Mouse (Mus musculus) Patski (cell line): ENCODE measurements around the gene Isy1. TPM values are rescaled to one million over a fixed set of nuclear protein-coding genes. Genes with fewer than 3 reads are reported as not detected.
A peak's percentile ranks its signal among the peaks of the same experiment; 100 is the strongest.

Experiments
- ATAC-seq: fragments of 100-300 bp; one replicate; pipeline ENCODE4 v1.8.0; 2021
- CTCF ChIA-PET: fragments of 350-600 bp; sonication (Branson Sonifier 250); formaldehyde crosslinking; loops from one replicate; lab custom pipeline; 2022; ENCODE audit warnings: inconsistent platforms; lab: Charles Lee
- POLR2A ChIA-PET: fragments of 350-600 bp; sonication (Branson Sonifier 250); formaldehyde crosslinking; loops from one replicate; lab custom pipeline; 2022; ENCODE audit warnings: antibody characterized with exemption, inconsistent platforms; lab: Charles Lee
- DNase-seq: peaks from one replicate; pipeline ENCODE4 v3.0.0-alpha.2; 2011; ENCODE audit warnings: low read depth, low spot score
- H3K27me3 ChIP-seq: fragments of 371-371 bp; one replicate; pipeline ENCODE4 v1.5.1; 2021
- CTCF ChIP-seq: fragments of 100-300 bp; IDR thresholded peaks from one replicate; pipeline ENCODE4 v1.5.1; 2021
- in situ Hi-C: fragments of 300-500 bp; cut with MboI; formaldehyde crosslinking; loops from 3 replicates; pipeline ENCODE4 v1.11.1; 2018; ENCODE audit warnings: low pct_unique_long_range_greater_than_20kb, mixed read lengths
- polyA plus RNA-seq: library from polyadenylated mRNA; unstranded; gene quantifications from one replicate; pipeline ENCODE4 v1.2.3, GENCODE M21; 2021

The Isy1 gene
- polyA plus RNA-seq, 1 experiment from 2014 or later, result 59.6 TPM

- H3K27me3 ChIP-seq, result no peaks in the 10 kb centered on the region
- POLR2A ChIA-PET, result interaction anchor here (0.9 kb wide), 1 partner anchor 9 kb away, joined by 3 read pairs; no protein-coding TSS in a partner anchor
- no peak for TF ChIP-seq CTCF
- in situ Hi-C loops, result no loop called here
- DNase-seq (no peak), ATAC-seq (no peak)
- CTCF ChIA-PET, result interaction anchor here (1.1 kb wide), 1 partner anchor 9 kb away, joined by 3 read pairs; no protein-coding TSS in a partner anchor
Measured at GRCm38 (mm10) chr6:87790779-87791480, 47.7 kb downstream of the Isy1 start.

DNA sequence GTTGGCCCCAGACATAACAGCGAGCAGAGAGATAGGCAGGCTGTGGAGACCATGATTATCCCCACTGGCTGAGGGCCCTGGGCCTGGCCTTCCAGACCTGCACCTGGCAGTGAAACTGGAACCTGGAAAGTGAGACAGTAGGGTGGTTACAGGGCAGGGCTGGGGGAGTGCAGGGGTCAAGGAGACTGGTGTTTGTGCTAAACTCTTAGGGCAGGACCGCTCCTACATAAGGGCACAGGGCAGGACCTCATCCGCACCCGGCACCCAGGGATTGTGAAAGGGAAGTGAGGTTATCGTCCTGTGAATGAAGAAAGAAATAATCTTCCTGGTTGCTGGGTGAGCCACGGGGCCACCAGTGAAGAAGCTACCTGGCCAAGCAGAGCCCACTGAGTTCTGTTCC is 48.8 kb downstream of the Isy1 start:
- in situ Hi-C loops, result no loop called here
- no peaks in the 10 kb centered on the region for H3K27me3 ChIP-seq
- no peak for TF ChIP-seq CTCF
- ChIA-PET POLR2A (no interaction called here), CTCF (interaction anchor here (1.1 kb wide), 1 partner anchor 11 kb away, joined by 3 read pairs; no protein-coding TSS in a partner anchor)
- no peak for DNase-seq
- ATAC-seq, result no peak

DNA sequence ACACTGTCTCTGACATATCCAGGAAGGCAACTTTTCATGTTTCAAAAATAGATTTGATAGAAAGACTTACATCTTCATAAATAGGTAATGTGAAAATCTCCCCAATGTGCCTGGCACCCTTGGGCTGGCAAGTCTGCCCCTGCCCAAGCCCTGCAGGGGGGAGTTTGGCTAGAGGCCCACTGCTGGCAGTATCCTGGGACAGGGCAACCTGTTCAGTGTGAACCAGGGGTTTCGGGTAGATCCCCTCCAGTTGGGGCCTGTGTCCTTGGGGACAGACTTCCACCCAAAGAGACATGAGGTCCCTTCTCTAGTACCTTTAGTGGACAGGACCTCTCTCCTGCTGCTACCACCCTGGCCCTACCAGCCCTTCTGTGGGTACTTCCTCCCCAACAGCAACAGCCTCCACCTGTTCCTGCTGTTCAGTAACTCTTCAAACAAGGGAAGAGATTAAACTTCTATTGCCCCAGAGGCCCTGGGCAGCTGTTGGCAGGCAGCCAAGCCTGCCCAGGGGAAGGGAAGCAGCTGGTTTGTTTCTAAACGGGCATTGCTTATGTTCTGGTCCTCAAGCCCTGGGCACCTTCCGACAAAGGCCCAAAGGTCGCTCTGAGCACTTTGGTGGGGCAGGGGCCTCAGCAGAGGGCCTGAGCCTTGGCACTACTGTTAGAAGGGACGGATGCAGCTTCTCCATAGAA is 49.6 kb downstream of the Isy1 start:
- CTCF ChIA-PET, result no interaction called here
- DNase-seq (no peak), ATAC-seq (no peak)
- in situ Hi-C loops, result no loop called here
- no peaks in the 10 kb centered on the region for H3K27me3 ChIP-seq
- POLR2A ChIA-PET, result no interaction called here
- TF ChIP-seq CTCF, result no peak

GRCm38 (mm10) chr6:87788266-87788895 is 50.2 kb downstream of the Isy1 start:
- ATAC-seq (no peak), DNase-seq (no peak)
- ChIA-PET POLR2A (no interaction called here), CTCF (interaction anchor here (1.5 kb wide), 1 partner anchor 12 kb away, joined by 3 read pairs; no protein-coding TSS in a partner anchor)
- H3K27me3 ChIP-seq, result no peaks in the 10 kb centered on the region
- in situ Hi-C loops, result no loop called here
- TF ChIP-seq CTCF, result no peak

GRCm38 (mm10) chr6:87787108-87787890 is 51.3 kb downstream of the Isy1 start:
- in situ Hi-C loops, result no loop called here
- TF ChIP-seq CTCF, result no peak
- POLR2A ChIA-PET, result no interaction called here
- no peak for DNase-seq
- no peak for ATAC-seq
- CTCF ChIA-PET, result interaction anchor here (1.5 kb wide), 1 partner anchor 13 kb away, joined by 3 read pairs; no protein-coding TSS in a partner anchor
- H3K27me3 ChIP-seq, result no peaks in the 10 kb centered on the region

DNA sequence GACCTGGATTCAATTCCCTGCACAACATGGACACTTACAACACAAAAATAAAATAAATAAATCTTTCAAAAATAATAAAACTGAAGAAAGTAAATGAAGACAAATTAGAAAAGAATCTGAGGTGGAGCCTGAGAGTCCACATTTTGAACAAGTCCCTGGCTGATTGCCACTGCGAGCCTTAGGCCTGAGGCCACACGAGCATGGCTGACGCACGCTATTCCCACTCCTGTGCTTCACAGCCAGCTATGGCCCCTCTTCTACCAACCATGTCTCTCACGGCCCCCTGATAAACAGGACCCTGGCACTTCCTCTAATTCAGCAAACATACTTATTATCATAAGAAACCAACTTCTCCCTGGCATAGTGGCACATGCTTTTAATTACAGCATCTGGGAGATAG is 52.0 kb downstream of the Isy1 start:
- in situ Hi-C loops, result no loop called here
- CTCF ChIA-PET, result no interaction called here
- no peak for TF ChIP-seq CTCF
- POLR2A ChIA-PET, result no interaction called here
- DNase-seq, result no peak
- H3K27me3 ChIP-seq, result no peaks in the 10 kb centered on the region
- no peak for ATAC-seq

- no peak for ATAC-seq
- CTCF ChIA-PET, result no interaction called here
- in situ Hi-C loops, result no loop called here
- no peak for TF ChIP-seq CTCF
- POLR2A ChIA-PET, result no interaction called here
- DNase-seq, result no peak
- no peaks in the 10 kb centered on the region for H3K27me3 ChIP-seq
Measured at GRCm38 (mm10) chr6:87784033-87784432, 54.6 kb downstream of the Isy1 start.

- ChIA-PET CTCF (no interaction called here), POLR2A (interaction anchor here (0.5 to 0.7 kb wide), 2 partner anchors 18 to 1890 kb away, joined by 3 to 5 read pairs; no protein-coding TSS in a partner anchor)
- no peak for DNase-seq
- TF ChIP-seq CTCF, result no peak
- H3K27me3 ChIP-seq, result no peaks in the 10 kb centered on the region
- in situ Hi-C loops, result no loop called here
- ATAC-seq, result no peak
Measured at GRCm38 (mm10) chr6:87780546-87781301, 57.9 kb downstream of the Isy1 start.

GRCm38 (mm10) chr6:87779174-87780165 is 59.1 kb downstream of the Isy1 start:
- DNase-seq, result no peak
- TF ChIP-seq CTCF, result no peak
- H3K27me3 ChIP-seq, result no peaks in the 10 kb centered on the region
- CTCF ChIA-PET, result no interaction called here
- POLR2A ChIA-PET, result no interaction called here
- in situ Hi-C loops, result no loop called here
- peak; percentile 17 for ATAC-seq
